Mouse (Mus musculus) limb, embryonic 10.5 days (tissue): ENCODE data around the gene Prdm8. TPM values are rescaled to one million over a fixed set of nuclear protein-coding genes. Genes with fewer than 3 reads are reported as not detected.

ENCODE experiments used
- DNase-seq: peaks from one replicate; pipeline ENCODE4 v3.0.0-alpha.2; 2017; ENCODE audit warnings: low spot score
- H3K27ac ChIP-seq: fragments of 300-500 bp; sonication (generic); 2 replicates; pipeline ENCODE4 v1.5.1; 2016; ENCODE audit warnings: mild to moderate bottlenecking
- H3K27me3 ChIP-seq: fragments of 300-500 bp; sonication (generic); 2 replicates; pipeline ENCODE4 v1.6.1; 2016; ENCODE audit warnings: low read depth, mild to moderate bottlenecking; ENCODE audit not compliant: poor library complexity, severe bottlenecking
- H3K36me3 ChIP-seq: fragments of 300-500 bp; sonication (generic); 2 replicates; pipeline ENCODE4 v1.6.1; 2016; ENCODE audit warnings: mild to moderate bottlenecking, moderate library complexity
- H3K4me1 ChIP-seq: fragments of 300-500 bp; sonication (generic); 2 replicates; pipeline ENCODE4 v1.6.1; 2016
- H3K4me3 ChIP-seq: fragments of 300-500 bp; sonication (generic); 2 replicates; pipeline ENCODE4 v1.5.1; 2016; ENCODE audit warnings: mild to moderate bottlenecking, moderate library complexity
- H3K9me3 ChIP-seq: fragments of 300-500 bp; sonication (generic); replicated peaks from 2 replicates; pipeline ENCODE4 v1.6.1; 2016; ENCODE audit warnings: mild to moderate bottlenecking
- WGBS: fragments of 180-500 bp; shearing (Covaris S2); methylation state at CpG from one replicate; pipeline ENCODE4 v1.1.7; 2016; 5-methylcytosine and 5-hydroxymethylcytosine counted together
- polyA plus RNA-seq: library from polyadenylated mRNA; unstranded; fragments of >200 nt; fragmentation: Nextera tagmentation; extraction: Ambion mirVana; gene quantifications from 2 replicates; pipeline ENCODE4 v1.2.1, GENCODE M21; 2016

Prdm8 gene
- polyA plus RNA-seq, 1 experiment from 2014 or later = 0.08 TPM

DNA sequence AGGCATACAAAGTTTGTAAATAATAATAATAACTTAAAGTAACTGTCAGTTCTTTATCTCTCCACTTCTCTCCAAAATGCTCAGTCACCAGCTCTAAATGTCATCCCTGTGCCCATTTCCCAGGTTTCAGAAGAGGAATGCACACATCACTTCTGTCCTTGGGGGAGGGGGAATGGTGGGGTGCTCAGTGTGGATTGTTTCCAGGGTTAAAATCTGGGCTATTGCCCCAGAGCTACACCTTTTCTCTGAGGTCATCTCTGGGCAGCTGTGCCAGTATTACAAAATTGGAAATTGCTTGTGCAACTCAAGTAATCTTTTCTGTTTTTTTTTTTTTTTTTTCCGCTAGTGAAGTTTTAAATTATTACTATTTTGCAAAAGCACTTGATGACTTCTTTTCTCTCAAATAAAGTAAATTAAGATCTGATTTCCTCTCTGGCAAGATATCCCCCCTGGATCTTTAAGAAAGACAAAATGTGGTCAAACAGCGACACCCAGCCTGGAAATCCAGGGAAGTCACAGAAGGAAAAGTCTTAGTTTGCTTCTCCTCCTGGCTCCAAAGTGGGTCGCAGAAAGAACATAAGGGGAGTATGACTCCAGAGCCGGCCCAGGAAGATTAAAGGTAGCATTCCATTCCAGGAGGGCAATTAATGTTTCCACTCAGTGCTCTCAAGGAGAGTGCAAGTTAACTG is 25.4 kb downstream of the Prdm8 start:
- no peak overlapping the region for H3K4me3 ChIP-seq
- 23% methylated on average over 4 of the region's 4 CpGs for WGBS
- peaks cover 50% of the 10 kb centered on the region for H3K27me3 ChIP-seq
- H3K9me3 ChIP-seq = no peaks in the 10 kb centered on the region
- no peak overlapping the region for H3K27ac ChIP-seq
- H3K4me1 ChIP-seq = peaks cover 16% of the 10 kb centered on the region
- H3K36me3 ChIP-seq = no peaks in the 10 kb centered on the region
- DNase-seq = no peak

DNA sequence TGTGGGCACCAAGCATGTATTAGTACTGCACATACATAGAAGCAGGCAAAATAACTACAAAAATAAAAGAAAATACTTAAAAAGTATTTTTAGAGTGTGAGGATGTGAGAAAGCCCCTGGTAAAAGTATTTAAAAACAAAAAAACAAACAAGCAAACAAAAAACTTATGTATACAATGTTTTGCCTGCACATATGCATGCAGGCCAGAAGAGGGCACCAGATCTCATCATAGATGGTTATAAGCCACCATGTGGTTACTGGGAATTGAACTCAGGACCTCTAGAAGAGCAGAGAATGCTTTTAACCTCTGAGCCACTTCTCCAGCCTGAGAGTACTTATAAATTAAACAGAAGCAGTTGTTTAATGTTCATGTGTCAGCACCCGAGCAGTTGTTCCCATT is 28.0 kb downstream of the Prdm8 start:
- Histone ChIP-seq H3K4me1 (peaks cover 12% of the 10 kb centered on the region), H3K36me3 (no peaks in the 10 kb centered on the region), H3K4me3 (no peak overlapping the region), H3K27ac (no peak overlapping the region), H3K9me3 (no peaks in the 10 kb centered on the region), H3K27me3 (peaks cover 25% of the 10 kb centered on the region)
- DNase-seq = no peak
- WGBS = 96% methylated on average over 1 of the region's 1 CpGs

DNA sequence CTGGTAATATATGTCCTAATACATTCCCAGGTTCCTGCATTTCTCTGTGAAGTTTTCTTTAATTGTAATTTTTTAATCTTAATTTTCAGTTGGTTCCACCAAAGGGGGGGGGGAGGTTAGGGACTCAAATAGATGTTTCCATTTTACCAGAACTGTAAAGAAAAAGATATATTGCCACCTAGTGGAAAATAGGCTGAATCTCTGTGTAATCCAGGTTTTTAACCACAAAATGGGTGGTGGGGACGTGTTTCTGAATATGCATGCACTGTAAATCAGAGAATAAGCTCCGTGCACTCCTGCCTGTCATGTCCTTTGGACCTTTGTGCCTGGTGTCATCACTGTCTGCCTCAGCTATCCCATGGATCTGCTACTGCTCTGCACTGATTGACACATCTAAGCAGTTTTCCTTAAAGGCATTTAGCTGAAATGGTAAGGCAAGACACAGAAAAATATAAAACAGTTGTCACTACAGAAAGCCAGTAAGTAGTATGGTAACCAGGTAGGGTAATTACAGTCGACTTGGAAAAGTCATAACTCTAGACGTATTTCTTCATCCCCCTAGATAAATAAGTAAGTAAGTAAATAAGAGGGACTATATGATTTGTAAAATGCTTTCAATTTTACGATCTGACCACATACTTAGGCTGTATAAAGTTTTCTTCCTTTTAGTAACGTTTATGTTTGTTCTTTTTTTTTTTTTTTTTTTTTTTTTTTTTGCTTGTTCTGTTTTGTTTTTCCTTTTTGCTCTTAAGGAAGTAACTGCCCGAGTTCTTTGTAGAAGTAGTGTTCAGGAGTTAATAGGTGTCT is 31.6 kb downstream of the Prdm8 start:
- Histone ChIP-seq H3K4me1 (peaks cover 6% of the 10 kb centered on the region), H3K9me3 (no peaks in the 10 kb centered on the region), H3K27ac (no peak overlapping the region), H3K36me3 (no peaks in the 10 kb centered on the region), H3K27me3 (0 out of 2 replicates have a peak, but pooled peaks cover 4% of the 10 kb centered on the region), H3K4me3 (no peak overlapping the region)
- no peak for DNase-seq
- WGBS = 60% methylated on average over 7 of the region's 7 CpGs

DNA sequence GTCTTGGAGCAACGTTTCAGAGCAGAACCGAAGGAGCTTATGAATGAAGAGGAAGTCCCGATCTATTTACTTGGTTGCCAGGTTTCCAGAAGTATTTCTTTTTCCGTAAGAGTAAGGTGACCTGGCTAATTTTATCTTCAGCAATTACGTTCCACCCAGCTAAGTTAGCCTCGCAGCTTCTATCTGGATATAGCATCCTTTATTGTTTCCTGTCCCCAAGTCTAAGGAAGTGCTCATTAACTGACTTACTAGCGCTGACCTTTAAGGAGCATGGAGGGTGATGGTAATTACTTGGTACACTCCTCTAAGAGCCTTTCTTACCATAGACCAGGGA is 32.2 kb downstream of the Prdm8 start:
- no peak overlapping the region for H3K4me3 ChIP-seq
- no peak overlapping the region for H3K27ac ChIP-seq
- WGBS = 45% methylated on average over 7 of the region's 7 CpGs
- H3K9me3 ChIP-seq = no peaks in the 10 kb centered on the region
- peaks cover 6% of the 10 kb centered on the region for H3K4me1 ChIP-seq
- no peaks in the 10 kb centered on the region for H3K36me3 ChIP-seq
- DNase-seq = no peak
- 0 out of 2 replicates have a peak, but pooled peaks cover 4% of the 10 kb centered on the region for H3K27me3 ChIP-seq

DNA sequence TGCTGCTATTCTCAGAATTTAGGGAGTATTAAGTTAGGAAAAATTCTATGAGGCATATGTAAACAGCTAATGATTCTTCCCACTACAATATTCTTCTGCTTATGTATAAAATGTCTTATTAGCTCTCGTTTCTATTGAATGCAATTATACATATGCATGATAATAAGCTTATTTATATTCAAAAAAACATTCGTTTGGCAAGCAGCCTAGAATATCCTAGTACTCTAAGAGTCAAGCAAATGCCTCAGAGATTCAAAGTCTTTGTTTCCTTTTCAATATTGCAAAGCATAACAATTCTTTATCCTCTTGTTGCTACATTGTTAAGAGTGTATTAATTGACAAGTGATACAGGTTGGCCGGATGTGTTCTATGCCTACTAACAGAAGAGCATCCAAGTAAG is 34.6 kb downstream of the Prdm8 start:
- Histone ChIP-seq H3K4me1 (peaks cover 6% of the 10 kb centered on the region), H3K27me3 (0 out of 2 replicates have a peak, but pooled peaks cover 3% of the 10 kb centered on the region), H3K4me3 (no peak overlapping the region), H3K36me3 (no peaks in the 10 kb centered on the region), H3K27ac (no peak overlapping the region), H3K9me3 (no peaks in the 10 kb centered on the region)
- DNase-seq = no peak
- WGBS = 95% methylated on average over 3 of the region's 3 CpGs

DNA sequence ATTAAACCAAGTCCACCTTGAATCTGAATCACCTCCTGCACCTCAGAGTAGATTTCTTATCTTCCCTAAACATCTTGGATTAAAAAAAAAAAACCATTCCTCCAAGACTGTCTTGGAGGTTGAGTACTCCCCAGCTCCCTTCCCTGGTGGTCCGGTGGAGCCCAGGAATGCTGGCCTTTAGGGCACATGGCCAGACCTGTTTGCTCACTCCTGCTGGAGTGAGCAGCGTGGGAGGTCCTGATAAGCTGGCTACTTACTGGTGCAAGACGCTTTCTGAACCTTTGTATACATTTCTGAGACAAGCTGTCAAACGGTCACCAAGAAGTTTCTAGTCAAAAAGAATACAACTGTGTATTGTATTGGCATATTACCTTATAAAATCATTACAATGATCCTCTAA is 36.0 kb downstream of the Prdm8 start:
- Histone ChIP-seq H3K36me3 (no peaks in the 10 kb centered on the region), H3K4me1 (peaks cover 6% of the 10 kb centered on the region), H3K27ac (no peak overlapping the region), H3K4me3 (no peak overlapping the region), H3K27me3 (no peaks in the 10 kb centered on the region), H3K9me3 (no peaks in the 10 kb centered on the region)
- WGBS = 68% methylated on average over 4 of the region's 4 CpGs
- DNase-seq = no peak

DNA sequence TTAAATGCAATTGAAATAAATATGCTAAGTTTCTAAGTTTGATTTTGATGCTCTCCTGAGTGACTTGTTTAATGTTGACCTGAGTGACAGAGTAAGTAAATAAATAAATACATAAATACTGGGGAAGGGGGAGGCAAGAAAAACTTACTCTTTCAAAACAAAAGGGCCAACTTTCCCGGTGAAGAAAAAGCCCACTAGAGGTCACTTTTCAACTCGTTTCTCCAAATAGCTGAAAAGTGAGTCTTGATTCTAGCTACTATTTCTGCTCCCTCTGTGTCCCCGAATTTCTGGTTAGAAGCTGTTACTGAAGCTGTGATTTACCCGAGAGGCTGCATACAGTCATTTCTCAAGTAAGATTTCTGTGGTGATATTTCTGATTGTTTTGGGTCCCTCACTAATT is 45.5 kb downstream of the Prdm8 start:
- H3K36me3 ChIP-seq = no peaks in the 10 kb centered on the region
- no peak overlapping the region for H3K27ac ChIP-seq
- 79% methylated on average over 4 of the region's 4 CpGs for WGBS
- DNase-seq = no peak
- H3K27me3 ChIP-seq = no peaks in the 10 kb centered on the region
- H3K9me3 ChIP-seq = 0 out of 2 replicates have a peak, but pooled peaks cover 2% of the 10 kb centered on the region
- 0 out of 2 replicates have a peak, but pooled peaks cover 3% of the 10 kb centered on the region for H3K4me1 ChIP-seq
- H3K4me3 ChIP-seq = no peak overlapping the region

DNA sequence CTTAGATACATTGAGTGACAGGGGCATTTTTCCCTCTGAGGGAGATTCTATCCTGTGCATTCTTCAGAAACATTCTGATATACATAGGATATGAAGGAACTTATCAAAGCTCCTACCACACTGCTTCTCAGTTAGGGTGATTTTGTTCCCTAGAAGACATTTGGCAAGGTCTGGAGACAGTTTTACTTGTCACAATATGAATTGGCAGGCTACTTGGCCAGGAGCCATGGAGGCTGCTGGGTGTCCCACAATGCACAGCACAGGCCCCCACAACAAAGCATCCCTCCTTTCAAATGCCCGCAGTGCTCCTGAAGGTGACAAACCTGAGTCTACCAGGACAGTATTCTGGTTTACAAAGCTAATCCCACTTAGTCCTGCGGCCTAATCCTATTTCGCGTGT is 55.0 kb downstream of the Prdm8 start:
- 82% methylated on average over 4 of the region's 4 CpGs for WGBS
- no peaks in the 10 kb centered on the region for H3K27me3 ChIP-seq
- DNase-seq = no peak

DNA sequence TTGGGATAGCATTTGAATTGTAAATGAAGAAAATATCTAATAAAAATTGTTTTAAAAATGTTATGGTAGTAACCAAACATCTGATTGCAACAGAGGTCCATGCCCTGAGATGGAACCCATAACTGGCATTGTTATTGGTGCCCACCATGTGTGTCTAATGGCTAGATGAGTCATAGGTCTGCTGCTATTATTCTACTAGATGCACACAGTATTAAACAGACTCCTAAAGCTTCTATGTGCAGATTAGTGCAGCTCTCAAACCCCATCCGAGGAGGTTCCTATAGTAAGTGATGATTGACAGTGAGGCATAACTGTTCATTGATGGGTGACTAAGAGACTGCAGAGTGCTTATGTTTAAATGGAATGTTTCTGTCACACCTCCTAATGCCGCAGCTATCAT is 59.7 kb downstream of the Prdm8 start:
- Histone ChIP-seq H3K36me3 (no peaks in the 10 kb centered on the region), H3K27me3 (no peaks in the 10 kb centered on the region), H3K27ac (no peak overlapping the region), H3K4me1 (no peaks in the 10 kb centered on the region), H3K9me3 (no peaks in the 10 kb centered on the region), H3K4me3 (no peak overlapping the region)
- DNase-seq = no peak
- WGBS = 89% methylated on average over 2 of the region's 2 CpGs

More for the DNA sequence above, 55.0 kb downstream of the Prdm8 start:
- peaks cover 4% of the 10 kb centered on the region for H3K4me1 ChIP-seq
- H3K4me3 ChIP-seq = no peak overlapping the region
- H3K9me3 ChIP-seq = no peaks in the 10 kb centered on the region
- no peak overlapping the region for H3K27ac ChIP-seq
- H3K36me3 ChIP-seq = no peaks in the 10 kb centered on the region

DNA sequence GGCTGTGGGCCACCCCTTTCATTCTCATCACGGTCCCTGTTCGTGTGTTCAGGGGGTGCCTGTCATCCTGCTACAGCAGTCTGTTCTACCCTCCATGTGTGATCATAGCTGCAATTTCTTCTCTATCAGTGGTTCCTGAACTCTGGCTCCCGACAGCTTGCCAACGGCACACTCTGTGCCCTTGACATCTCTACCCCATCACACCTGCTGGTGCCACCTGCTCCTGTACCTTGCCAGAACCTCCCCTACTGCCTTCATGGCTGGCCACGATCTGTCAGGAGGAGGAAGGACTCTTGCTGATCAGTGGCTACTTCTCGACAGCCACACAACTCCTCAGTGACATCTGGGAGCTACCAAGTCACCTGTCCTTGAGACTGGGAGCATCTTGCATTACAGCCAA is 62.5 kb downstream of the Prdm8 start:
- DNase-seq = no peak
- H3K4me3 ChIP-seq = no peak overlapping the region
- no peaks in the 10 kb centered on the region for H3K36me3 ChIP-seq
- H3K4me1 ChIP-seq = no peaks in the 10 kb centered on the region
- no peaks in the 10 kb centered on the region for H3K9me3 ChIP-seq
- H3K27me3 ChIP-seq = no peaks in the 10 kb centered on the region
- H3K27ac ChIP-seq = no peak overlapping the region
- WGBS = 85% methylated on average over 6 of the region's 6 CpGs

DNA sequence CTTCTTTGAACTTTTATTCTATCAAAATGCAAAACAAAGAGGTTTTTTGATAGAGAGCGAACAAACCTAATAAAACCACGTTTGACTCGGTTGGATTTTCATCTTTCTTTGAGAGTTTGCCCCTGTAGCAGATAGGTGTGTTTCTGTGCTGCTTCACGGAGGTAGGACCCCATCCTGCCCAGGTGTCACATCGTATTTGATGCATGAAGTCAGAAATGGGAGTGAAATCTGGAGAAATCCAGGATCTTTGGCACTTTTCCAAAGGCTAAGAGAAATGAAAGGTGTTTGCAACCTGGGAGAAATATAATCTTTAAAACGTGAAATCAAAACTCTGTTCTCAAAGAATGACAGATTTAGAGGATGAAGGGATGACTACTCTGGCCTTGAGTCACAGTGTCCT is 71.5 kb downstream of the Prdm8 start:
- 88% methylated on average over 6 of the region's 6 CpGs for WGBS
- no peak overlapping the region for H3K27ac ChIP-seq
- no peaks in the 10 kb centered on the region for H3K36me3 ChIP-seq
- DNase-seq = no peak
- H3K4me3 ChIP-seq = no peak overlapping the region
- H3K9me3 ChIP-seq = no peaks in the 10 kb centered on the region
- H3K4me1 ChIP-seq = no peaks in the 10 kb centered on the region
- no peaks in the 10 kb centered on the region for H3K27me3 ChIP-seq
